ENCODE assay signal across 26 mouse cellular contexts in the genomic region with DNA sequence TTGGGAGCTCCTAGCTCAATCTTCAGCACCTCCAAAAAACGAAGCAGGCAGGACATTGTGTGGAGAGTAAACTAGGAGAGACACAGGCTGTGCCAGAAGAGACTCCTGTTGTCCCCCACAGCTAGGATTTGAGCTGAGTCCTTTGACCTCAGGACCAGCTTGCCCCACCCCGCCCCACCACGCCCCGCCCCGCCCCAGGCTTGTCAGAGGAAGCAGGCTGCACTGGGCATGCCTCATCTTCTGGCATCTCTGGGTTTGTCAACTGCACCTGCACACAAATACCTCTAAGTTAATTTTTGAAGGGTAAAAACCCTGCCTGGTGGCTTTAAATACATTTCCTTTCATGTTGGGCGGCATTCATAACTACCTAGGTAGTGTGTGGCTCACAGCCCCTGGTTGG. TPM values are rescaled to one million over a fixed set of nuclear protein-coding genes. Genes with fewer than 3 reads are reported as not detected.
DNase-seq lines count a peak whose midpoint lies in the region; ATAC-seq and TF ChIP-seq lines count a peak whose summit lies in the region.
"Had no signal": no experiment of that assay in that cellular context is flagged by ENCODE, and none has a peak within 500 bp of the region (broad histone marks: within the 10 kb centered on the region; RNA-seq: fewer than 3 reads in every experiment).

No protein-coding gene starts in this region.

- H3K9ac ChIP-seq in forebrain, embryonic 15.5 days (replicated peaks) = no peak overlapping the region
- no peak overlapping the region for H3K9ac ChIP-seq in midbrain, embryonic 13.5 days (replicated peaks)
- H3K9ac ChIP-seq: embryonic facial prominence, embryonic 13.5 days; embryonic facial prominence, embryonic 15.5 days; forebrain, embryonic 12.5 days; forebrain, postnatal 0 days had no signal

- 56% methylated on average over 6 of the region's 6 CpGs for WGBS in thymus, adult 2 months
- whole genome bisulfite sequencing in forebrain, embryonic 15.5 days = 90% methylated on average over 6 of the region's 6 CpGs
- 93% methylated on average over 6 of the region's 6 CpGs for WGBS in midbrain, embryonic 13.5 days

- no peak overlapping the region for H3K27ac ChIP-seq in thymus, adult 2 months (ENCODE audit: control insufficient read depth, insufficient read depth, low read length)
- H3K27ac ChIP-seq in forebrain, embryonic 15.5 days (replicated peaks) = no peak overlapping the region
- no peak overlapping the region for H3K27ac ChIP-seq in midbrain, embryonic 13.5 days
- H3K27ac ChIP-seq: embryonic facial prominence, embryonic 13.5 days; embryonic facial prominence, embryonic 15.5 days; forebrain, embryonic 10.5 days; forebrain, embryonic 12.5 days had no signal

- peak; percentile 10 for DNase-seq in CD4-positive, CD25-positive, alpha-beta regulatory T cell, adult 2 months (ENCODE audit: low read depth, low spot score)
- peak; percentile 18 for DNase-seq in thymus, adult 2 months
- no peak for DNase-seq in thymus, postnatal 0 days (ENCODE audit: low spot score)
- peak; percentile 83 for DNase-seq in A20 (ENCODE audit: low read depth, low spot score)
- DNase-seq in thymus, postnatal 36 days = peak; percentile 27 to 30
- DNase-seq: adrenal gland, adult 2 months; adrenal gland, postnatal 10 days; adrenal gland, postnatal 25 days; cerebellum, adult 11 months; cerebellum, adult 18-20 months; cerebellum, adult 8-10 months; cerebellum, adult 9-11 months; cerebellum, postnatal 14 days; cerebellum, postnatal 36 days; embryo, embryonic 11 days; forebrain, postnatal 0 days had no signal

- TF ChIP-seq CTCF in thymus, adult 2 months (IDR thresholded peaks at IDR 0.05; ENCODE audit: borderline replicate concordance, control insufficient read depth, extremely low read depth, insufficient read depth, low read length, poor library complexity) = no peak

- H3K4me2 ChIP-seq in forebrain, embryonic 15.5 days (replicated peaks) = no peak overlapping the region
- H3K4me2 ChIP-seq in midbrain, embryonic 13.5 days (replicated peaks) = no peak overlapping the region
- H3K4me2 ChIP-seq: embryonic facial prominence, embryonic 13.5 days; embryonic facial prominence, embryonic 15.5 days; forebrain, embryonic 12.5 days had no signal

- no peaks in the 10 kb centered on the region for H3K9me3 ChIP-seq in forebrain, embryonic 15.5 days
- H3K9me3 ChIP-seq in midbrain, embryonic 13.5 days = no peaks in the 10 kb centered on the region; the same call in 1 of the 2 replicates
- H3K9me3 ChIP-seq: embryonic facial prominence, embryonic 15.5 days had no signal

- H3K36me3 ChIP-seq in thymus, adult 2 months (ENCODE audit: control insufficient read depth, insufficient read depth, low read length) = no peaks in the 10 kb centered on the region
- no peaks in the 10 kb centered on the region for H3K36me3 ChIP-seq in forebrain, embryonic 15.5 days
- H3K36me3 ChIP-seq in midbrain, embryonic 13.5 days = no peaks in the 10 kb centered on the region
- H3K36me3 ChIP-seq: embryonic facial prominence, embryonic 13.5 days; embryonic facial prominence, embryonic 15.5 days; forebrain, embryonic 10.5 days; forebrain, embryonic 12.5 days had no signal

- H3K4me1 ChIP-seq in thymus, adult 2 months (replicated peaks; ENCODE audit: control insufficient read depth, insufficient read depth, low read length) = peaks cover 13% of the 10 kb centered on the region
- H3K4me1 ChIP-seq in forebrain, embryonic 15.5 days = no peaks in the 10 kb centered on the region
- H3K4me1 ChIP-seq in midbrain, embryonic 13.5 days (replicated peaks) = no peaks in the 10 kb centered on the region
- H3K4me1 ChIP-seq: forebrain, embryonic 12.5 days had no signal

- H3K27me3 ChIP-seq in thymus, adult 2 months (ENCODE audit: control insufficient read depth, insufficient read depth, low read length) = no peaks in the 10 kb centered on the region
- H3K27me3 ChIP-seq in forebrain, embryonic 15.5 days = no peaks in the 10 kb centered on the region
- H3K27me3 ChIP-seq in midbrain, embryonic 13.5 days = no peaks in the 10 kb centered on the region
- H3K27me3 ChIP-seq: embryonic facial prominence, embryonic 13.5 days; embryonic facial prominence, embryonic 15.5 days had no signal

- ATAC-seq in CD4-positive, CD25-positive, alpha-beta regulatory T cell, adult 4 months = no peak
- no peak for ATAC-seq in forebrain, embryonic 15.5 days (replicated peaks)
- ATAC-seq in midbrain, embryonic 13.5 days = no peak
- ATAC-seq: forebrain, embryonic 14.5 days; forebrain, postnatal 0 days had no signal

- TF ChIP-seq POLR2A in thymus, adult 2 months (IDR thresholded peaks at IDR 0.05; ENCODE audit: control insufficient read depth, extremely low read depth, insufficient read depth, low read length, poor library complexity) = no peak

- H3K4me3 ChIP-seq in thymus, adult 2 months (ENCODE audit: control insufficient read depth, insufficient read depth, low read length) = no peak overlapping the region
- H3K4me3 ChIP-seq in forebrain, embryonic 15.5 days = no peak overlapping the region
- H3K4me3 ChIP-seq in midbrain, embryonic 13.5 days (replicated peaks) = no peak overlapping the region
- H3K4me3 ChIP-seq: embryonic facial prominence, embryonic 13.5 days; embryonic facial prominence, embryonic 15.5 days; erythroblast, embryonic 14.5 days; forebrain, embryonic 10.5 days; forebrain, embryonic 12.5 days had no signal

RNA-seq across cellular contexts. Expression of gene Fam92b, which starts 24.1 kb away (rescaled TPM):
- not detected for polyA plus RNA-seq in CD4-positive, CD25-positive, alpha-beta regulatory T cell, adult 4 months (2017; shearing (Covaris generic))
- polyA plus RNA-seq in thymus, adult 2 months (2012; rRNA removed) = 0.39 TPM in 1 of 2 replicates, not detected in the other
- 0.21 and 0.34 TPM in 2 replicates for polyA plus RNA-seq in thymus, postnatal 0 days (2015; fragmentation: Nextera tagmentation; extraction: Ambion mirVana)
- 0.88 and 1.2 TPM in 2 replicates for polyA plus RNA-seq in forebrain, embryonic 15.5 days (2015; fragmentation: Nextera tagmentation; extraction: Ambion mirVana)
- 2.3 and 2.4 TPM in 2 replicates for polyA plus RNA-seq in midbrain, embryonic 13.5 days (2015; fragmentation: Nextera tagmentation; extraction: Ambion mirVana)
- polyA plus RNA-seq: C2C12; erythroblast, embryonic 14.5 days had no signal

RNA-seq across cellular contexts. Expression of gene Gse1, which starts 26.9 kb away (rescaled TPM):
- polyA plus RNA-seq in CD4-positive, CD25-positive, alpha-beta regulatory T cell, adult 4 months (2017; shearing (Covaris generic)) = 1 to 10 TPM; 2.2 to 4.2 TPM
- 202 and 226 TPM in 2 replicates for polyA plus RNA-seq in thymus, adult 2 months (2012; rRNA removed)
- 26.3 and 35.9 TPM in 2 replicates for polyA plus RNA-seq in thymus, postnatal 0 days (2015; fragmentation: Nextera tagmentation; extraction: Ambion mirVana)
- 31.3 and 32.7 TPM in 2 replicates for polyA plus RNA-seq in forebrain, embryonic 15.5 days (2015; fragmentation: Nextera tagmentation; extraction: Ambion mirVana)
- 22.3 and 22.5 TPM in 2 replicates for polyA plus RNA-seq in midbrain, embryonic 13.5 days (2015; fragmentation: Nextera tagmentation; extraction: Ambion mirVana)
